Mouse (Mus musculus): ENCODE data around the gene Fcgr3. TPM values are rescaled to one million over a fixed set of nuclear protein-coding genes. Genes with fewer than 3 reads are reported as not detected.
"Not testable (repeated sequence)": the region's sequence is repeated elsewhere in the genome, so short reads cannot be mapped to it uniquely, and the experiment has no call there.

The Fcgr3 gene
- total RNA-seq, 2 experiments from 2014 or later, result 17.7 to 32.8 TPM

GRCm38 (mm10) chr1:171088237-171088869 is 23.6 kb upstream of the Fcgr3 start:
- not testable (repeated sequence) for DNase-seq (ENCODE audit: low spot score in 2 of 2)

GRCm38 (mm10) chr1:171085718-171086117 is 21.0 kb upstream of the Fcgr3 start:
- no peak for DNase-seq (ENCODE audit: low spot score in 2 of 2)

- DNase-seq (ENCODE audit: low spot score in 2 of 2), result not testable (repeated sequence)
These were observed 16.9 kb upstream of the Fcgr3 start for GRCm38 (mm10) chr1:171081512-171082231.

GRCm38 (mm10) chr1:171079825-171080224 is 15.1 kb upstream of the Fcgr3 start:
- DNase-seq (ENCODE audit: low spot score in 2 of 2), result not testable (repeated sequence)

DNA sequence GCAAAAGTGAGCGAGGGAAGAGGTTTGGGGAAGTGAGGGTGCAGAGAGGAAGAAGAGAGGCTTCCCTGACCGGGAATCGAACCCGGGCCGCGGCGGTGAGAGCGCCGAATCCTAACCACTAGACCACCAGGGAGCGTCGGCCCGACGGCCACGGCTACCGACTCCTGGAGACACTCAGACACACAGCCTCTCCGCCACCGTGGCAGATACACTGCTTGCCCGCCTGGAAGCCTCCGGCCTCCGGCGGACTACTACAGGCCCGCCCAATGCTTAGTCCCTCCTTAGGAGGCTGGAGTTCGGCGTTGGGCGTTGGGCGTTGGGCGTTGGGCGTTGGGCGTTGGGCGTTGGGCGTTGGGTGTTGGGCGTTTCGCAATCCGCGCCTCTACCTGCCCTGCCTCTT is 14.6 kb upstream of the Fcgr3 start:
- not testable (repeated sequence) for DNase-seq (ENCODE audit: low spot score in 2 of 2)

DNA sequence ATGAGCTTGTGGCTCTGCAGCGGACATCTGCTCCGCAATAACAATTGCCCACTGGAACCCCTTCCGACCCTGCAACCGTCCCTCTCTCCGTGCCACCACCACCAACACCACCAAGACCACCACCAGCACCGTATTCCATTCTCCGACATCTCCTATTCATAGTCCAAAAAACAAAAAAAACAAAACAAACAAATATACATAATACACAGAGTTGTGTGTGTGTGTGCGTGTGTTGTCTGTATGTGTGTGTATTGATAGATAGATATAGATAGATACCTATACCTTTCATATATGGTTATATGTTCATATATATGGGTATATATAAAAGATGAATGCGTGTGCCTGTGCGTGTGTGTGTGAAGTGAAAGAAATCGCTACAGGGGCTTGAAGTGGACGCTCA is 13.7 kb upstream of the Fcgr3 start:
- not testable (repeated sequence) for DNase-seq (ENCODE audit: low spot score in 2 of 2)

GRCm38 (mm10) chr1:171077955-171078354 is 13.2 kb upstream of the Fcgr3 start:
- DNase-seq (ENCODE audit: low spot score in 2 of 2), result peak; percentile 31 to 36

- DNase-seq (ENCODE audit: low spot score in 2 of 2), result not testable (repeated sequence)
These were observed 12.5 kb upstream of the Fcgr3 start for GRCm38 (mm10) chr1:171077192-171077591.

DNA sequence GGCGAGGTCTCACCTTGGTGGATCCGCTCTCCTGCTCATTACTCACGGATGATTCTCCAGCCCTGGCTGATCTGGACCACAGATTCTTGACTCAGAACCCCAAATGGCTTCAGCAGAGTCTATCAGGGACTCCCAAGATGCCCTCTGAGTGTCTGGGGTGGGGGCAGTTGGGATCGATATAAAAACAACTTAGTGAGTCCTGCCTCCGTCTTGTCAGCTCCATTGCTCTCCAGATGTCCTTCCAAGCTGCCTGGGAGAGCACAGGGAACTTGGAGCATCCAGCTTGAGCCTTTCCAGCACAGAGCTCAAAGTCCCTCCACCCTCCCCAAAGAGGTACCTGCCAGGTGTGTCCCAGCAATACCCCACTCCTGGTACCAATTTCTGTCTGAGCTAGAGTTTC is 11.4 kb upstream of the Fcgr3 start:
- not testable (repeated sequence) for DNase-seq (ENCODE audit: low spot score in 2 of 2)

GRCm38 (mm10) chr1:171074283-171074682 is 9.5 kb upstream of the Fcgr3 start:
- DNase-seq (ENCODE audit: low spot score in 2 of 2), result peak in 1 of 2 experiments; percentile 15

DNA sequence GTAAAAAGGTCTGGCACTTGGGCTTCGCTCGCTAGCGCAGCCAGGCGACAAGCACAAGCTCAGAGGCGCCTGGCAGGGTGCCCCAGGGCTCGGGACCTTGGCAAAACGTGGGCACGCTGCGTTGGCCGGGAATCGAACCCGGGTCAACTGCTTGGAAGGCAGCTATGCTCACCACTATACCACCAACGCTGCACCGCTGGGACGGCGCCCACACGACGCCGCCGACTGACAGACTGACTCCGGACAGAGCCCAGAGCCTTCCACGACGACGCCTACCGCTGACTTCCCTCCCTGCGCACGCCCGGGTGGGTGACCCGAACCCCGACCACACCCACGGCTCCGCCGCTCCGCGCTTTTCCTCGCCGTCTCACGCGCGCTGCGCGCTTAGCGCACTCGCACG is 7.5 kb upstream of the Fcgr3 start:
- not testable (repeated sequence) for DNase-seq (ENCODE audit: low spot score in 2 of 2)

GRCm38 (mm10) chr1:171071726-171072125 is 7.0 kb upstream of the Fcgr3 start:
- DNase-seq (ENCODE audit: low spot score in 2 of 2), result not testable (repeated sequence)

DNA sequence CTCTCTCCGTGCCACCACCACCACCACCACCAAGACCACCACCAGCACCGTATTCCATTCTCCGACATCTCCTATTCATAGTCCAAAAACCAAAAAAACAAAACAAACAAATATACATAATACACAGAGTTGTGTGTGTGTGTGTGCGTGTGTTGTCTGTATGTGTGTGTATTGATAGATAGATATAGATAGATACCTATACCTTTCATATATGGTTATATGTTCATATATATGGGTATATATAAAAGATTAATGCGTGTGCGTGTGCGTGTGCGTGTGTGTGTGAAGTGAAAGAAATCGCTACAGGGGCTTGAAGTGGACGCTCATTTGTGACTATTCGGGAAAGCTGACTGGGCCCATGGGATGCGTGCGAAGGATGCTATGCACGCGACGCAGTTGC is 6.1 kb upstream of the Fcgr3 start:
- not testable (repeated sequence) for DNase-seq (ENCODE audit: low spot score in 2 of 2)

GRCm38 (mm10) chr1:171069508-171069907 is 4.8 kb upstream of the Fcgr3 start:
- DNase-seq (ENCODE audit: low spot score in 2 of 2), result peak in 1 of 2 experiments; percentile 25

GRCm38 (mm10) chr1:171067928-171068327 is 3.2 kb upstream of the Fcgr3 start:
- not testable (repeated sequence) for DNase-seq (ENCODE audit: low spot score in 2 of 2)

DNA sequence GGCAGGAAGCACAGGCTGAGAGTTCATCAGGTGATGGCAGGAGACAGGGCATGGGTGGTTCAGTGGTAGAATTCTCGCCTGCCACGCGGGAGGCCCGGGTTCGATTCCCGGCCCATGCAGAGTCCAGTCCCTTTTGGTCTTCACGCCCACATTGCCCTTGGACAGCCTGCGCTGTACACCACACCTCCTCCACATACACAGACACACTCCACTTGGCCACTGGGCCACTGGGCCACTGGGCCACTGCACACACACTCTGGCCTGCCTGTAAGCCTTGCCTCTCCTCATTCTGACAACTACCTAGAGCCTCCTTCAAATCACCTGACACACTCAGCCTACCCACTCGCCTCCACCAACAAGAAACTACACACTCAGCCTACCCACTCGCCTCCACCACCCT is 1.8 kb upstream of the Fcgr3 start:
- not testable (repeated sequence) for DNase-seq (ENCODE audit: low spot score in 2 of 2)

DNA sequence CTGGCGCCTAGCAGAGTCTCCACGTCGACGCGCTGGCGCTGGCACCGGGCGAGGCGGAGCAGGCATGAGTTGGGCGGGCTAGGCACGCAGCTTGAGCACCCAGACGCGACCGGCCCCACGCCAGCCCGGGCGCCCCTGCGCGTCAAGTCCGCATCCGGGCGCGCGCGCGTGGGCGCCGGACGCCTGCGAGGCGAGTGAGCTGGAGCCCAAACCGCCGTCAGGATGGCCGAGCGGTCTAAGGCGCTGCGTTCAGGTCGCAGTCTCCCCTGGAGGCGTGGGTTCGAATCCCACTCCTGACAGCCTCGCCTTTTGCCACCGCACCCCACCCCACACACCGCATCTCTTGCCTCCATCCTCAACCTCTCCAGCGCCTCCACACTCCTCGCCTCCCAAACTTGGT is 1.0 kb upstream of the Fcgr3 start:
- peak; percentile 36 to 56 for DNase-seq (ENCODE audit: low spot score in 2 of 2)

GRCm38 (mm10) chr1:171065243-171065587 is 480 bp upstream of the Fcgr3 start:
- DNase-seq (ENCODE audit: low spot score in 2 of 2), result peak; percentile 41 to 48

DNA sequence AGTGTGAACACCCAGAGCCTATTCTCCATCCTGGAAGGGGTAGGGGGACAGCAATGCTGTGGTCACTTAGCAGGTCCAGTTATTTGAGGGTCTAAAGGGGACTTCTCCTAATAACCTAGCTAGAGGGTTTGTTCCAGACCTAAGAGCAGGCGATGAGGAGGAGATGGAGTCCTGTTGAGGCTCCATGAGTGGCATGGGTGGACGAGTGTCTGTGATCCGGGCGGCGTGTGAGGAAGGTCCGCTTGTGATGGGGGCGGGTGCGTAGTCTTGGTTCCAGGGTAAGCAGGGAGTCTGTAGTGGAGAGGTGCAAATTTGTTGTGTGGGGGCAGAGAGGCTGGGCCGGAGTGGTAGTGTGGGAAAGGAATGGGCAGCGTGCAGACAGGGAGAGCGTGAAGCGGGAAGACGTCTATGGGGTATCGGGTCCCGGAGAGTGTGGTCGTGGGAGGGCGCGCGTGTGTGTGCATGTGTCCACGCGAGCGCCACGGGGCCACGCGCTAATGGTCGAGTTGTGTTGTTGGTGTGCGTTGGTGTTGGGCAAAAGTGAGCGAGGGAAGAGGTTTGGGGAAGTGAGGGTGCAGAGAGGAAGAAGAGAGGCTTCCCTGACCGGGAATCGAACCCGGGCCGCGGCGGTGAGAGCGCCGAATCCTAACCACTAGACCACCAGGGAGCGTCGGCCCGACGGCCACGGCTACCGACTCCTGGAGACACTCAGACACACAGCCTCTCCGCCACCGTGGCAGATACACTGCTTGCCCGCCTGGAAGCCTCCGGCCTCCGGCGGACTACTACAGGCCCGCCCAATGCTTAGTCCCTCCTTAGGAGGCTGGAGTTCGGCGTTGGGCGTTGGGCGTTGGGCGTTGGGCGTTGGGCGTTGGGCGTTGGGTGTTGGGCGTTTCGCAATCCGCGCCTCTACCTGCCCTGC is 905 bp downstream of the Fcgr3 start:
- peak; percentile 48 to 52 for DNase-seq (ENCODE audit: low spot score in 2 of 2)

DNA sequence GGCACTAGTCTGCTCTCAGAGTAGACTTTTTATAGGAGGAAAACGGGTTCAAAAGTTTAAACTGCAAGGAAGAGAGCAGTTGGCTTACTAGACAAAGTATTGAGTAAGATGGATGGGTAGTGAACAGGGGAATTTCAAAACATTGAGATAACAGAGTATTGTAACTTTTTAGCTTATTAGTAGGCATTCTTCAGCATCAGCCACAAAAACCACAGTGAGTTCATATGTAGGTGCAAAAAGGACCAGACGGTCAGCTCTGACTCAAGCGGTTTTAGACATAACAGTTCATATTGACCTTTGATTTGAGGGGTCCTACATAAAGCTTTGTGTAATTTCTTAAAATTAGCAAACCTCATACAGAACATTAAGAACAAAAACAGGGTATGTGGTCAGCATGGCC is 3.2 kb downstream of the Fcgr3 start:
- no peak for DNase-seq (ENCODE audit: low spot score in 2 of 2)

DNA sequence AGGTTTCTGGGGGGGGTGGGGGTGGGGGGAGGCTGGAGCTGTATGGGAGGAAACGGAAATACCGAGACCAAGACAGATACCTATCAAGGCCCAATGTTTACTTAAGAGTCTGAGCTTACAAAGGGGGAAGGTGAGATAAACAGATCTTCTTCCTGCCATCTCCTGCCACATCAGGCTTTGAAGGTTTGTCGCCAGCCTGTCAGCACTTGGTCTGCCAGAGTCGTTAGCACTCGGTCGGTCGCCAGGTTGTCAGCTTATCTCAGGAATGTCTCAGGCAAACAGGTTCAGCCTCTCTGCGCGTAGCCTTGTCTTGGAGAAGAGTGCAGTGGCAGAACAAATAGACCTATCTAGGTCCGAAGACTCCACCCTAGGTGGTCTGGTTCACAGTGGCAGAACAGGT is 4.3 kb downstream of the Fcgr3 start:
- no peak for DNase-seq (ENCODE audit: low spot score in 2 of 2)

- no peak for DNase-seq (ENCODE audit: low spot score in 2 of 2)
These were observed 5.5 kb downstream of the Fcgr3 start for GRCm38 (mm10) chr1:171059203-171059602.

Measured in adrenal gland, adult 18-20 months (tissue).